Mouse (Mus musculus): ENCODE data around the gene Spred2. TPM values are rescaled to one million over a fixed set of nuclear protein-coding genes. Genes with fewer than 3 reads are reported as not detected.

Gene Spred2
- polyA plus RNA-seq, 1 experiment from 2014 or later, result 4.7 TPM

DNA sequence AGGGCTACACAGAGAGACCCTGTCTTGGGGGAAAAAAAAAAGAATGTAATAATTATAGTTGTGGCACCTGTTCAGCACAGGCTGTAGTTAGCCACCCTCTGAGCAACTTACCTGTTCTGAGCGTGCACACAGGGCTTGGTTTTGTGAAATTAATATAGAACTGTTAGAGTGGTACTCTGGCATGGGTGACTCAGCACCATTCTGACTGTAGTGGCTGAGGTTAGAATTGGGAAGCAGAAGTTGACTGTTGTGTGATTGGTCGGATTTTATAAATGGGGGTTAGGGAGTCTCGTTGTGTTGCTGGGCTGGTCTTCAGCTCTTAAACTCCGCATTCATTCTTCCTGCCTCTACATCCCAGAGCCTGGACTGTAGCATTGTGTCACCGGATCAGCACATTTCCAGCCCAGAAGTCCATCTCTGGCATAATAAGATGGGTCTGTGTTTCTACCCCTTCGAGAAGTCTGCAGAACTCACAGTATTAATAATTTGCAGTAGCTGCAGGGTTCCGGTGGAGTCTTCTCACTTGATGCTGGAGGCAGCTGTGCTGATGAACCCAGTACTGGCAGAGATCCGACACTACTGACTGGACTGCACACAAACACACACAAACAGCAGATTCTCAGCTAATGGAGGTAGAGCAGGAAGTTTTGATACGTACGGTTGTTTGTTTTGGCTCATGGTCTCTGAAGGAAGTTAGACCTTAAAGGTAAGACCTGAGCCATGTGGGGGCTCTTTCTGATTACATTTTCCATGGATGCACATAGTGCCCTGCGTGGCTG, 5.1 kb downstream of the Spred2 start:
- no peak overlapping the region for H3K9ac ChIP-seq (ENCODE audit: low read depth, low read length)
- no peak overlapping the region for H3K4me3 ChIP-seq (ENCODE audit: low read depth, low read length)
- no peak overlapping the region for H3K4me2 ChIP-seq
- H3K4me1 ChIP-seq (ENCODE audit: control insufficient read depth, insufficient read depth, low read length), result peaks cover 14% of the 10 kb centered on the region
- no peak overlapping the region for H3K27ac ChIP-seq (ENCODE audit: low read depth, low read length)
- H3K36me3 ChIP-seq (ENCODE audit: control insufficient read depth, insufficient read depth, low read length), result no peaks in the 10 kb centered on the region
- no peaks in the 10 kb centered on the region for H3K9me3 ChIP-seq (replicated peaks; ENCODE audit: control insufficient read depth, low read length)
- WGBS (ENCODE audit: insufficient replicate concordance), result 74% methylated on average over 11 of the region's 11 CpGs
- no peaks in the 10 kb centered on the region for H3K27me3 ChIP-seq (ENCODE audit: control insufficient read depth, insufficient read depth, low read length)
- ATAC-seq (replicated peaks; ENCODE audit: insufficient number of reproducible peaks, low FRiP score, low TSS enrichment), result no peak

GRCm38 (mm10) chr11:19931569-19932230, 7.5 kb downstream of the Spred2 start:
- H3K4me2 ChIP-seq, result no peak overlapping the region
- 85% methylated on average over 9 of the region's 9 CpGs for WGBS (ENCODE audit: insufficient replicate concordance)

GRCm38 (mm10) chr11:19932983-19933511, 8.9 kb downstream of the Spred2 start:
- no peak; the same call in 1 of the 2 replicates for ATAC-seq (replicated peaks; ENCODE audit: insufficient number of reproducible peaks, low FRiP score, low TSS enrichment)
- Histone ChIP-seq H3K9me3 (replicated peaks; ENCODE audit: control insufficient read depth, low read length) (no peaks in the 10 kb centered on the region), H3K4me1 (ENCODE audit: control insufficient read depth, insufficient read depth, low read length) (peaks cover 32% of the 10 kb centered on the region), H3K36me3 (ENCODE audit: control insufficient read depth, insufficient read depth, low read length) (no peaks in the 10 kb centered on the region), H3K4me2 (peak overlapping the region; percentile 20; the same call in 1 of the 2 replicates), H3K27me3 (ENCODE audit: control insufficient read depth, insufficient read depth, low read length) (no peaks in the 10 kb centered on the region), H3K9ac (ENCODE audit: low read depth, low read length) (no peak overlapping the region), H3K27ac (ENCODE audit: low read depth, low read length) (no peak overlapping the region), H3K4me3 (ENCODE audit: low read depth, low read length) (no peak overlapping the region)
- 56% methylated on average over 14 of the region's 14 CpGs for WGBS (ENCODE audit: insufficient replicate concordance)

More at GRCm38 (mm10) chr11:19931569-19932230, 7.5 kb downstream of the Spred2 start:
- no peak for ATAC-seq (replicated peaks; ENCODE audit: insufficient number of reproducible peaks, low FRiP score, low TSS enrichment)
- H3K27ac ChIP-seq (ENCODE audit: low read depth, low read length), result no peak overlapping the region
- H3K9me3 ChIP-seq (replicated peaks; ENCODE audit: control insufficient read depth, low read length), result no peaks in the 10 kb centered on the region
- no peaks in the 10 kb centered on the region for H3K36me3 ChIP-seq (ENCODE audit: control insufficient read depth, insufficient read depth, low read length)
- H3K9ac ChIP-seq (ENCODE audit: low read depth, low read length), result no peak overlapping the region
- no peaks in the 10 kb centered on the region for H3K27me3 ChIP-seq (ENCODE audit: control insufficient read depth, insufficient read depth, low read length)
- H3K4me3 ChIP-seq (ENCODE audit: low read depth, low read length), result no peak overlapping the region
- H3K4me1 ChIP-seq (ENCODE audit: control insufficient read depth, insufficient read depth, low read length), result peaks cover 27% of the 10 kb centered on the region

DNA sequence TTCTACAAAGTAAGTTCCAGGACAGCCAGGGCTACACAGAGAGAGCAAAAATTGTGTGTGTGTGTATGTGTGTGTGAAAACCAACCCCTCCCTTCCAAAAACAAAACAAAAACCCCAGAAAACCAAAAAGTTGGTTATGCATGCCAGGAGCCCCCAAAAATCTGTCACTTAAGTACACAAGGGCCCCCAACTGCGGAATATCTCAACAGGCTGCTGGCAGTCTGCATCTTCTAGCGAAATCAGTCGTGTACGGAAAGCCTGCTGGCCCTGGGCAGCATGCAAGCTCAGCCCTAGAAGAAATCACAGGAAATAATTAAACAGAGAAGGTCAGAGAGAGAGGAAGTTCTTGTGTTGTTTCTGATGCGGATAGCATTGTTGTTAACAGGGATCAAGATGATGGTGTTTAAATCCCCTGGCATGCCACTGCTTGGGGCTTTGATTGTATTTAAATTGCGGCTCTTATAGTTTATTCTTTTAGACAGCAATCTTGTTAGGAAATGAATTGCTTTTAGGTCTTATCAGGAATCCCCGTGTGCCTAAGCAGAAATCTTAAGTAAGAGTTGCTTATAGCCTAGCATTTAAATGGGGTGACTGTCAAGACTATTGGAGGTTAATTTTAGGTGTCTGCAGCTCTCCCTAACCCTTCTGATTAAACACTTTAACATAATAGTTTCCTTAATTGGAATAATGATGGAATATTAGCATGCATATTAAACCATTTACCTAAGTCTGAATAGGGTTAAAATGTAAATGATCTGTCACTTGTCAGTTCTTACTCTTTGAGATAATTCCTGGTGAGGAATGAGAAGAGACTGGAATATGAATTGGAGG, 11.6 kb downstream of the Spred2 start:
- Histone ChIP-seq H3K4me2 (peak overlapping the region; percentile 49; the same call in 1 of the 2 replicates), H3K27ac (ENCODE audit: low read depth, low read length) (peak overlapping the region; percentile 75), H3K27me3 (ENCODE audit: control insufficient read depth, insufficient read depth, low read length) (no peaks in the 10 kb centered on the region), H3K36me3 (ENCODE audit: control insufficient read depth, insufficient read depth, low read length) (no peaks in the 10 kb centered on the region), H3K4me1 (ENCODE audit: control insufficient read depth, insufficient read depth, low read length) (peaks cover 34% of the 10 kb centered on the region), H3K4me3 (ENCODE audit: low read depth, low read length) (no peak overlapping the region), H3K9me3 (replicated peaks; ENCODE audit: control insufficient read depth, low read length) (no peaks in the 10 kb centered on the region), H3K9ac (ENCODE audit: low read depth, low read length) (no peak overlapping the region)
- 27% methylated on average over 7 of the region's 7 CpGs for WGBS (ENCODE audit: insufficient replicate concordance)
- ATAC-seq (replicated peaks; ENCODE audit: insufficient number of reproducible peaks, low FRiP score, low TSS enrichment), result no peak

DNA sequence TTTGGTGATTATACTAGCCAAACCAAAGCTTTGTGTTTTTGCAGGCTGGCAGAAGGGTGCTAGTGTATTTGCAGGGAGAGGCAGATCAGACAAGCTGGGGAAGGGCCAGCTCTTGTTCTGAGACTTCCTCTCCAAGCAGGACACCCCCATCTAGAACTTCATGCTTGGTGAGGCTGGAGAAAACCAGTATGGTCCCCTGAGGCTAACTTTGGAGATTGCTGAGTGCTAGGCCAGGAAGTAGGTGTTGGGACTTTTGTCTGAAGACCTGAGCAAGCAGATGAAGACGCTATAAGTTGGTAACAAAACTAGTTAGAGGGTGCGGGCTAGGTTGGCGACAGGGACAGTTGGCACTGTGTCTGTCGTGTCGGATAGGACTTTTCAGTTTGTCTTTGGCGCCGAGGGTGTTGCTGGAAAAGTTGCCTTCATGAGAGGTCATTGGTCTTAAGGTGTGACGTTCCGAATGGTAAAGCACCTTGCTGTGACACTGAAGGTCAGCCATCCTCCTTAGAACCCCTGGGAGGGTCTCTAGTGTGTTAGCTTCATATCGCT, 14.4 kb downstream of the Spred2 start:
- Histone ChIP-seq H3K36me3 (ENCODE audit: control insufficient read depth, insufficient read depth, low read length) (no peaks in the 10 kb centered on the region), H3K27ac (ENCODE audit: low read depth, low read length) (no peak overlapping the region), H3K4me1 (ENCODE audit: control insufficient read depth, insufficient read depth, low read length) (peaks cover 36% of the 10 kb centered on the region), H3K4me3 (ENCODE audit: low read depth, low read length) (no peak overlapping the region), H3K27me3 (ENCODE audit: control insufficient read depth, insufficient read depth, low read length) (no peaks in the 10 kb centered on the region), H3K9me3 (replicated peaks; ENCODE audit: control insufficient read depth, low read length) (no peaks in the 10 kb centered on the region), H3K4me2 (no peak overlapping the region), H3K9ac (ENCODE audit: low read depth, low read length) (no peak overlapping the region)
- 89% methylated on average over 10 of the region's 10 CpGs for WGBS (ENCODE audit: insufficient replicate concordance)
- ATAC-seq (replicated peaks; ENCODE audit: insufficient number of reproducible peaks, low FRiP score, low TSS enrichment), result no peak

DNA sequence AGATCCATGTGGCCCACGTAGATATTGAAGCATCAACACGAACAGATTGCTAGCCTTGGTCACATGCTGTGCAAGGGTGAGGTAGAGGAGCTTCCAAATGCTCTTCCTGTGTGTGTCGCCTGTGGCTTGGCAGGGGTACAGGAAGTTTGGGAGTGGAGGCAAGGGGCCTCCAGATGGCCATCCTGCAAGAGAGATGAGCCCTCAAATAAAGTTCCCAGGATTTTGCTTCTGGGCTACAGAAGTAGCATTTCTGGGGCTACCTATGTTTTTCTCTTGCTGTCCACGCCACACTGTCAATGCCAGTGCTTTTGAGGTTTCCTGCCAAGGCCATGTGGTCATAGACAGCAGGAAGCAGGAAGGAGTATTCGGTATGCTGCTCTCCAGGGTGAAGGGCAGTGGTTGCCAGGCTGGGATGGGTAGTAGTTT, 15.1 kb downstream of the Spred2 start:
- Histone ChIP-seq H3K27ac (ENCODE audit: low read depth, low read length) (no peak overlapping the region), H3K4me3 (ENCODE audit: low read depth, low read length) (no peak overlapping the region), H3K4me1 (ENCODE audit: control insufficient read depth, insufficient read depth, low read length) (peaks cover 36% of the 10 kb centered on the region), H3K4me2 (no peak overlapping the region), H3K36me3 (ENCODE audit: control insufficient read depth, insufficient read depth, low read length) (no peaks in the 10 kb centered on the region), H3K27me3 (ENCODE audit: control insufficient read depth, insufficient read depth, low read length) (no peaks in the 10 kb centered on the region), H3K9me3 (replicated peaks; ENCODE audit: control insufficient read depth, low read length) (no peaks in the 10 kb centered on the region), H3K9ac (ENCODE audit: low read depth, low read length) (no peak overlapping the region)
- no peak for ATAC-seq (replicated peaks; ENCODE audit: insufficient number of reproducible peaks, low FRiP score, low TSS enrichment)
- 66% methylated on average over 5 of the region's 5 CpGs for WGBS (ENCODE audit: insufficient replicate concordance)

- H3K4me1 ChIP-seq (ENCODE audit: control insufficient read depth, insufficient read depth, low read length), result peaks cover 34% of the 10 kb centered on the region
Measured at GRCm38 (mm10) chr11:19939831-19940230, 15.7 kb downstream of the Spred2 start.

More at GRCm38 (mm10) chr11:19939831-19940230, 15.7 kb downstream of the Spred2 start:
- Histone ChIP-seq H3K4me2 (no peak overlapping the region), H3K9ac (ENCODE audit: low read depth, low read length) (no peak overlapping the region), H3K27me3 (ENCODE audit: control insufficient read depth, insufficient read depth, low read length) (no peaks in the 10 kb centered on the region), H3K36me3 (ENCODE audit: control insufficient read depth, insufficient read depth, low read length) (no peaks in the 10 kb centered on the region), H3K4me3 (ENCODE audit: low read depth, low read length) (no peak overlapping the region), H3K9me3 (replicated peaks; ENCODE audit: control insufficient read depth, low read length) (no peaks in the 10 kb centered on the region), H3K27ac (ENCODE audit: low read depth, low read length) (no peak overlapping the region)
- no peak for ATAC-seq (replicated peaks; ENCODE audit: insufficient number of reproducible peaks, low FRiP score, low TSS enrichment)
- WGBS (ENCODE audit: insufficient replicate concordance), result 88% methylated on average over 8 of the region's 8 CpGs

Data from heart, embryonic 11.5 days (tissue).